Mouse (Mus musculus) megakaryocyte, embryonic 14.5 days (primary cell): ENCODE measurements around the gene Pde4c.

Experiments
- FLI1 ChIP-seq: IDR thresholded peaks from 2 replicates; pipeline ENCODE4 v1.6.1; 2012; ENCODE audit warnings: low read length, inconsistent platforms, mixed read lengths
- GATA1 ChIP-seq: IDR thresholded peaks from 3 replicates; pipeline ENCODE4 v1.6.1; 2012; ENCODE audit warnings: mixed read lengths, low read length, inconsistent platforms, borderline replicate concordance

DNA sequence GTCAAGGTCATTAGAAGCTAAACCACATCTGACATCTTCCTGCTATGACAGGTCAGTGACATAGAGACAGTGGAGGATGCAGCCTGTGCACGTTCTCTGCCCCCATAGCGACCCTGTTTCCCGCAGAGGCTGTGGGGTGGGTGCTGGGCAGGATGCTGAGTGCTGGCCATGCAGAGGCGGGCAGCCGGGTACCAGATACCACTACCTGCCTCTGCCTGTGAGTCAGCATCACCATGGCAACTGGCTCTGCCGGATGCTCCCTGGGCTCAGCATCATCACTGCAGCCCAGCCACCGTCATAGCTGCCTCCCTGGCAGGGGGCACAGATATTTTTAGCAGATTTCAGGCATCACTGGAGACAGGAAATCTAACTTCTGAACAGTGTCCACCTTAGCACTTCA lies 39.2 kb upstream of the Pde4c start:
- TF ChIP-seq GATA1 (no peak), FLI1 (no peak)
